Mouse (Mus musculus): ENCODE results near the gene Ddx39b. TPM values are rescaled to one million over a fixed set of nuclear protein-coding genes. Genes with fewer than 3 reads are reported as not detected.

Ddx39b gene
- polyA plus RNA-seq, 1 experiment from 2014 or later, result 569 TPM

DNA sequence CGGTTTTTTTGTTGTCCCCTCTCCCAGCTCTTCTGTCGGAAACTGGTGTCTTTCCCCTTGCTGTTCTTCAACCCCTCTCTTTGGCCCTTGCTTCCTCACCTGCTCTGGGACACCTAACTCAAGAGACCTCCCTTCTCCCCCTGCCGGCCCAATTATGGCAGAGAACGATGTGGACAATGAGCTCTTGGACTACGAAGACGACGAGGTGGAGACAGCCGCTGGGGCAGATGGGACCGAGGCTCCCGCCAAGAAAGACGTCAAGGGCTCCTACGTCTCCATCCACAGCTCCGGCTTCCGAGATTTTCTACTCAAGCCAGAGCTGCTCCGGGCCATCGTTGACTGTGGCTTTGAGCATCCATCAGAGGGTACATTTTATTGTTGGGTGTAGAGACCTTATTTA is 1.5 kb downstream of the Ddx39b start:
- Histone ChIP-seq H3K4me2 (peak overlapping the region; percentile 85), H3K4me1 (ENCODE audit: insufficient read depth) (peaks cover 14% of the 10 kb centered on the region), H3K9me3 (ENCODE audit: low read depth, low read length) (no peaks in the 10 kb centered on the region), H3K27me3 (ENCODE audit: insufficient read depth, low read length) (no peaks in the 10 kb centered on the region), H3K27ac (ENCODE audit: low read depth) (peak overlapping the region; percentile 100), H3K4me3 (ENCODE audit: low read depth, low read length) (peak overlapping the region; percentile 97), H3K9ac (peak overlapping the region; percentile 100), H3K36me3 (ENCODE audit: insufficient read depth) (peaks cover 51% of the 10 kb centered on the region)
- TF ChIP-seq CTCF (IDR thresholded peaks at IDR 0.05; ENCODE audit: low read depth), result peak; percentile 48
- peak; percentile 76 for DNase-seq
- WGBS, result under 1% methylated on average over 16 of the region's 16 CpGs
- ATAC-seq (ENCODE audit: insufficient read depth), result no peak

DNA sequence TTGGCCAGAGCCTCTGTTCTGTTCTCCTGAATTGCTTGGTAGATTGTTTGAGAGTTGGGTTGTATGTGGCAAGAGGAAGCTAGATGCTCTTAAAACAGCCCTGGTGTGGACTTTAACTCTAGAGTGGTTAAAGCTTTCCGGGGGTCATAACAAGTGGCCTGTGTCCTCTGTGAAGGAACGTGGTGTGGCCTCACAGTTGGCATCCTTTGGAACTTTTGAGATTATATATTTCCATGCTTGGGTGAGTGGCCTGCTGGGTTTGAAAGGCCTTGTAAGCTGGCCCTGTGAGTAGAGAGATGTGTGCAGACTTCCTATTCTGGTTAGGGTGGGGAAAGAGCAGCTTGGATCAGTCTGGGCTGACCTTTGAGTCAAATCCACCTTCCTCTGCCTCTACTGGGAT is 3.5 kb downstream of the Ddx39b start:
- 65% methylated on average over 2 of the region's 2 CpGs for WGBS
- DNase-seq, result no peak
- Histone ChIP-seq H3K9ac (peak overlapping the region; percentile 100), H3K36me3 (ENCODE audit: insufficient read depth) (peaks cover 70% of the 10 kb centered on the region), H3K27me3 (ENCODE audit: insufficient read depth, low read length) (no peaks in the 10 kb centered on the region), H3K4me3 (ENCODE audit: low read depth, low read length) (peak overlapping the region; percentile 97), H3K4me2 (peak overlapping the region; percentile 85), H3K4me1 (ENCODE audit: insufficient read depth) (peaks cover 14% of the 10 kb centered on the region), H3K9me3 (ENCODE audit: low read depth, low read length) (no peaks in the 10 kb centered on the region), H3K27ac (ENCODE audit: low read depth) (no peak overlapping the region)
- no peak for TF ChIP-seq CTCF (IDR thresholded peaks at IDR 0.05; ENCODE audit: low read depth)
- ATAC-seq (ENCODE audit: insufficient read depth), result no peak

DNA sequence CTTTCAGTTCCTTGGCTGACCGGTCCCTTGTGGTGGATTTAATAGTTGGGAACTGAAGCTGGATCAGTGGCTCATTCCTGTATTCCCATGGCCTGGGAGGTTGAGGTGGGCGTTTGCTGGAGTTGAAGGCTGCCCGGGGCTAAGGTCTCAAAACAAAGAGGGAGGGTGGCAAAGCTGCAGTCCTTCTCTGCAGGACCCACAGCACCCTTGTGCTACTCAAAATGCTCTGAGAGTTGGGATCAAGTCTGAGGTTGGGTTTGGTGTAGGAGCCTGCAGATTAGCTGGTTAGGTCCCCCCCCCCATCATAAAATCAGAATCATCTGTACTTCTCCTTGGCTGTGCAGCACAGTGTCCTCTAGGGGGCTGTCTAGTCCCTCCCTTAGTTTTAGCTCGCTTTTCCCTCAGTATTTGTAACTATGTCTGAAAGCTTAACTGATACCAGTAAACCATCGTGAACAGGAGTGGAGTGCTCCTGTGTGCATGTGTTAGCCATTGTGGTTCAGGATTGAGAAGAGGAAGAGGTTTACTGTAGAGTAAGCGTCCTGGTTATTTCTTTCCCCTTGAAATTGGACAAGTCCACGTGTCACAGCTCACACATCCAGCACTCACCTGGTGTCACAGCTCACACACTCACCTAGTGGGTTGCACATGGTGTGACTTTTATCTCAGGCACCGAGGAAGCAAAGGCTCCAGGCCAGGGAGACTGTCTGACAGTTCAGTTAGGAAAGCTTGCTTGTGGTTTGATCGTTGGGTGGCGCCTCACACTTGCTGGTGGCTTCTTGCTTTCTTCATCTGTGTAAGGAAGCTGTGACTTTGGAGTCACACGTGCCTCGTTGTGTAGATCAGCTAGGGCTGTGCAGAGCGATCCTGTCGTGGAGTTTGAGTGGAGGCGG is 4.4 kb downstream of the Ddx39b start:
- 77% methylated on average over 15 of the region's 15 CpGs for WGBS
- ATAC-seq (ENCODE audit: insufficient read depth), result no peak
- Histone ChIP-seq H3K9ac (0 out of 2 replicates have a peak overlapping the region, but pooled peaks have one; percentile 21), H3K27ac (ENCODE audit: low read depth) (no peak overlapping the region), H3K4me2 (peak overlapping the region; percentile 85; the same call in 1 of the 2 replicates), H3K4me1 (ENCODE audit: insufficient read depth) (peaks cover 8% of the 10 kb centered on the region), H3K36me3 (ENCODE audit: insufficient read depth) (peaks cover 80% of the 10 kb centered on the region), H3K27me3 (ENCODE audit: insufficient read depth, low read length) (no peaks in the 10 kb centered on the region), H3K4me3 (ENCODE audit: low read depth, low read length) (no peak overlapping the region; the same call in 1 of the 2 replicates), H3K9me3 (ENCODE audit: low read depth, low read length) (no peaks in the 10 kb centered on the region)
- DNase-seq, result peak; percentile 62
- TF ChIP-seq CTCF (IDR thresholded peaks at IDR 0.05; ENCODE audit: low read depth), result peak; percentile 60

DNA sequence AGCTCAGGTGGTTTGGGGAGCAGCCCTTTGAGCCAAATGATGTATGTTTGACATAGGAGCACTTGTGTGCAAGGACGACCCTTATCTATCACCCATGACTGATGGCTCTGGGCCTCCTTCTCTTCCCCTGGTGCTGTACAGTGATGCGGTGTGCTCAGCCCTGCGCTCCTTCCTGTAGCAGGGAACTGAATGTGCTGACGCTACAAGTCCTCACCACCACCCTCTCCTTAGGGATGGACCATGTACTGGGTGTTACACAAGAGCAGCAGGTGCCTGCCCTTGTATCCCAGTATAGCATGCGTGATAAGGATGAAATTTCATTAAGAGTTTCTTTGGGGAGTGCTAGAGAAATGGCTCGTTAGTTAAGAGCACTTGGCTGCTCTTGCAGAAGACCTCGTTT is 5.6 kb downstream of the Ddx39b start:
- TF ChIP-seq CTCF (IDR thresholded peaks at IDR 0.05; ENCODE audit: low read depth), result no peak
- ATAC-seq (ENCODE audit: insufficient read depth) (no peak), DNase-seq (no peak)
- Histone ChIP-seq H3K4me1 (ENCODE audit: insufficient read depth) (peaks cover 7% of the 10 kb centered on the region), H3K4me3 (ENCODE audit: low read depth, low read length) (no peak overlapping the region), H3K9ac (no peak overlapping the region), H3K4me2 (no peak overlapping the region), H3K27me3 (ENCODE audit: insufficient read depth, low read length) (no peaks in the 10 kb centered on the region), H3K9me3 (ENCODE audit: low read depth, low read length) (no peaks in the 10 kb centered on the region), H3K36me3 (ENCODE audit: insufficient read depth) (peaks cover 90% of the 10 kb centered on the region), H3K27ac (ENCODE audit: low read depth) (no peak overlapping the region)
- WGBS, result 68% methylated on average over 7 of the region's 7 CpGs

DNA sequence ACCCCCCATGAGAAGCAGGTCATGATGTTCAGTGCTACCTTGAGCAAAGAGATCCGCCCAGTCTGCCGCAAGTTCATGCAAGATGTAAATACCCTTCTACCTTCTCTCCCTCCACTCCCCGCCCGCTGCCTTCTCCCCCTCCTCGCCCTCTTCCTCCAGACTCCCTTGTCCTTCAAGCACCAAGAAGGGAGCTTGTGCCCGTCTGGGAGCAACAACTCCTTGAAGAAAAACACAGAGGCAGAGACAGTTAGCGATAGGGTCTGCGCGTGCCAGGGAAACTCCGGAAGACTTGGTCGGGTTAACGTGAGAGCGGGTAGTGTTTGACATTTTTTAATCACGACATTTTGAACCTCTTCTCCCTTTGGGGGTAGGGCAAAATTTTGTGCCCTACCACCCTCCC is 7.4 kb downstream of the Ddx39b start:
- H3K4me3 ChIP-seq (ENCODE audit: low read depth, low read length), result no peak overlapping the region
- ATAC-seq (ENCODE audit: insufficient read depth) (no peak), DNase-seq (no peak)
- H3K4me2 ChIP-seq, result no peak overlapping the region
- H3K36me3 ChIP-seq (ENCODE audit: insufficient read depth), result peaks cover 98% of the 10 kb centered on the region
- H3K4me1 ChIP-seq (ENCODE audit: insufficient read depth), result peaks cover 7% of the 10 kb centered on the region
- WGBS, result 84% methylated on average over 14 of the region's 14 CpGs
- no peaks in the 10 kb centered on the region for H3K27me3 ChIP-seq (ENCODE audit: insufficient read depth, low read length)
- TF ChIP-seq CTCF (IDR thresholded peaks at IDR 0.05; ENCODE audit: low read depth), result no peak
- H3K9ac ChIP-seq, result no peak overlapping the region
- H3K27ac ChIP-seq (ENCODE audit: low read depth), result no peak overlapping the region
- no peaks in the 10 kb centered on the region for H3K9me3 ChIP-seq (ENCODE audit: low read depth, low read length)

DNA sequence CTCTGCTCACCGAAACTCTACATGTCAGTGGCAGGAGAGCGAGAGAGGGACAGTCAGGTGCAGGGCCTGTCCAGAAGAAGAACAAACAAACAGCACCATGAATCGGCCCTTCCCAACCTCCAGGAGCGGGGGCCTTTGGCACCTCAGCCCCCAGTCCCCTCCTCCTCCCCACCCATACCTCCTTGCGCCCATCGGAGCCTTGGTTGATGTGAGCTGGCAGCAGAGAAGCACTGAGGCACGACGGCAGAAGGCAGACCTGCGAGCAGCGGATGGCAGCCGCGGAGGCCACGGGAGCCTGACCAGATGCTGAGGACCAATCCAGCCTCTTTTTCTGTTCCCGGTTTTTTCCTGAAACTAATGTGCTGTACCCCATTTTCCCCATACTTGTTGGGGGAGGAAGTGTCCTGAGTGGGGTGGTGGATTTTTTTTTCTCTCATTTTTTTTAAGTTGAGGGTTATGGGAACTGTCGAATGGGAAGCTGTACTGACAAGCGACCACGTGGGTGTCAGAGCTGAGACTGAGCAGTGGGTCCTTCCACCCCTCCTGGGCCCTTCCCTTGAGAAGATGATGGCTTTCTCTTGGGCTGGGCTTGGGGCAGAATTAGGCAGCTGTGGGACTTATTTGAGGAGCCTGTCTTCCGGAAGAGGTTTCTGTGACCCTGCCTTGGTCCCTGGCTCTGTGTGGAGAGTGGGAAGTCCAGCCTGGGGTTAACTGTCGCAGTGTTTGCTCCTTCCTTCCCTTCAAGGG is 8.1 kb downstream of the Ddx39b start:
- Histone ChIP-seq H3K27ac (ENCODE audit: low read depth) (no peak overlapping the region), H3K27me3 (ENCODE audit: insufficient read depth, low read length) (no peaks in the 10 kb centered on the region), H3K4me3 (ENCODE audit: low read depth, low read length) (no peak overlapping the region), H3K4me1 (ENCODE audit: insufficient read depth) (0 out of 2 replicates have a peak, but pooled peaks cover 3% of the 10 kb centered on the region), H3K9me3 (ENCODE audit: low read depth, low read length) (no peaks in the 10 kb centered on the region), H3K9ac (no peak overlapping the region), H3K36me3 (ENCODE audit: insufficient read depth) (peaks cover 98% of the 10 kb centered on the region), H3K4me2 (no peak overlapping the region)
- WGBS, result 83% methylated on average over 19 of the region's 19 CpGs
- no peak for DNase-seq
- no peak for ATAC-seq (ENCODE audit: insufficient read depth)
- TF ChIP-seq CTCF (IDR thresholded peaks at IDR 0.05; ENCODE audit: low read depth), result no peak
